Mouse (Mus musculus): Measurements from ENCODE around the gene Gm4133.
"Not testable (repeated sequence)": the region's sequence is repeated elsewhere in the genome, so short reads cannot be mapped to it uniquely, and the experiment has no call there.

Gene Gm4133

GRCm38 (mm10) chr7:20333965-20334364 lies at the start of gene Gm4133:
Gm4133 (minus strand) TSS chr7:20334065.
- not testable (repeated sequence) for DNase-seq

- DNase-seq, result not testable (repeated sequence)
These were observed 41.4 kb upstream of the Gm4133 start, which contains the start of gene Gm5728 for GRCm38 (mm10) chr7:20375310-20375709. Gm5728 (minus strand) TSS chr7:20375410.
